Mouse (Mus musculus) brain, embryonic 14.5 days (tissue): ENCODE measurements around the gene Kdm2a. TPM values are rescaled to one million over a fixed set of nuclear protein-coding genes. Genes with fewer than 3 reads are reported as not detected.
A peak's percentile ranks its signal among the peaks of the same experiment; 100 is the strongest.

Experiments
- DNase-seq: peaks from one replicate; pipeline ENCODE4 v3.0.0-alpha.2; 2011; ENCODE audit warnings: low read depth
- CTCF ChIP-seq: fragments of 200-500 bp; IDR thresholded peaks from 2 replicates; pipeline ENCODE4 v1.5.1; 2012; ENCODE audit warnings: inconsistent platforms, mild to moderate bottlenecking, moderate library complexity, borderline replicate concordance; ENCODE audit not compliant: insufficient read depth, insufficient read length; ENCODE audit errors: extremely low read depth
- POLR2A ChIP-seq: fragments of 200-500 bp; IDR thresholded peaks from 2 replicates; pipeline ENCODE4 v1.6.1; 2012; ENCODE audit warnings: mild to moderate bottlenecking, inconsistent platforms, borderline replicate concordance; ENCODE audit not compliant: poor library complexity, insufficient read depth, insufficient read length, severe bottlenecking; ENCODE audit errors: extremely low read depth
- polyA plus RNA-seq: library from polyadenylated mRNA; depleted of rRNA; stranded (reverse); fragments of >200 nt; gene quantifications from 2 replicates; pipeline ENCODE4 v1.2.3, GENCODE M21; 2012

Kdm2a gene
- polyA plus RNA-seq, 1 experiment, result 88.9 TPM

DNA sequence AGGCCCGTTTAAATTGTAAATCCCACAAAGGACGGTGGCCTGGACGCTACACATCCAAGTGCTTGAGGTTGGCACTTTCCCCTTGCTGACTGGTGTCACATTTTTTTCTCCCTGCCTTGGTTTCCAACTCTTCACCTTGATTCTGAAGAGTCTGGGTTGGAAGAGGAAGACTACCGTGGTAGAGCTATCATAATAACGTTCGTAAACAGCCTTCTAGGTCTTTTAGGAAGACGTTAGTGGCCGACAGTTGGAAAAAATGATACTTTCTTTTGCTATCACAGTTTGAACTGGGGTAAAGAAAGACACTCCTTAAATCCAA lies 504 bp upstream of the Kdm2a start:
- TF ChIP-seq POLR2A (no peak), CTCF (no peak)
- no peak for DNase-seq

DNA sequence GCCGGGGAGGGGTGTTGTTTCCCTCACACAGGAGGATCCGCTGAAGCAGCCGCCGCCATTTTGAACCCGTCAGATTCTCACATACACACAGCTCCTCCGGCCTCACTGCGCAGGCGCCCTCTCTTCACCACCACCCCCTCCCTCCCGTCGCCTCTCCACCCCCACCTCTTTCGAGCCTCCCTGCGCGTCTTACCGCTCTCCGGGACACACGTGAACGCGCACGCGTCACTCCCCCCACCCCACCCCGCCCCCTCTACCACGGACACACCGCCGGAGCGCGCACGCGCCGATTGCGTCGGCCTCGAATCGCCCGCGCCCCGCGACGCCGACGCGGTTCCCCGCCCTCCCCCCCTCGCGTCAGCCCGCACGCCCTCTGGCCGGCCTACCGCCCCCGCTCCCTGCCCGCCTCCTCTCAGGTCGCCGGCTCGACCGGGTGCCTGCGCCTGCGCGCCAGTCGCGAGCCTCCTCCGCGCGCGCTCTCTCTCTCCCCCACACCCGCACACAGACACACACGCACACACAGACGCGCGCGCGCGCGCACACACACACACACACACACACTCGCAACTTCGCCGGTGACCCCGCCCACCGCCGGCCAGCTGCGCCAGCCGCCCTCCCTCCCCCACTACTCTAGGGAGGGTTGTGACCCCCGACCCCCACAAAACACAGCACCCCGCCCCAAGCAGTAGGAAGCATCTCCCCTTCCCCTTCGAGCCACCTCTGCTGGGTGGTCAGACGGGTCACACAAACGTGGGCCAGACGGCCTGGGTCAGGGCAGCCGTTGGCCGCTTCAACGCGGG lies 887 bp downstream of the Kdm2a start:
- peak; percentile 100 for DNase-seq
- TF ChIP-seq POLR2A, result peak; percentile 66
- TF ChIP-seq CTCF, result no peak

DNA sequence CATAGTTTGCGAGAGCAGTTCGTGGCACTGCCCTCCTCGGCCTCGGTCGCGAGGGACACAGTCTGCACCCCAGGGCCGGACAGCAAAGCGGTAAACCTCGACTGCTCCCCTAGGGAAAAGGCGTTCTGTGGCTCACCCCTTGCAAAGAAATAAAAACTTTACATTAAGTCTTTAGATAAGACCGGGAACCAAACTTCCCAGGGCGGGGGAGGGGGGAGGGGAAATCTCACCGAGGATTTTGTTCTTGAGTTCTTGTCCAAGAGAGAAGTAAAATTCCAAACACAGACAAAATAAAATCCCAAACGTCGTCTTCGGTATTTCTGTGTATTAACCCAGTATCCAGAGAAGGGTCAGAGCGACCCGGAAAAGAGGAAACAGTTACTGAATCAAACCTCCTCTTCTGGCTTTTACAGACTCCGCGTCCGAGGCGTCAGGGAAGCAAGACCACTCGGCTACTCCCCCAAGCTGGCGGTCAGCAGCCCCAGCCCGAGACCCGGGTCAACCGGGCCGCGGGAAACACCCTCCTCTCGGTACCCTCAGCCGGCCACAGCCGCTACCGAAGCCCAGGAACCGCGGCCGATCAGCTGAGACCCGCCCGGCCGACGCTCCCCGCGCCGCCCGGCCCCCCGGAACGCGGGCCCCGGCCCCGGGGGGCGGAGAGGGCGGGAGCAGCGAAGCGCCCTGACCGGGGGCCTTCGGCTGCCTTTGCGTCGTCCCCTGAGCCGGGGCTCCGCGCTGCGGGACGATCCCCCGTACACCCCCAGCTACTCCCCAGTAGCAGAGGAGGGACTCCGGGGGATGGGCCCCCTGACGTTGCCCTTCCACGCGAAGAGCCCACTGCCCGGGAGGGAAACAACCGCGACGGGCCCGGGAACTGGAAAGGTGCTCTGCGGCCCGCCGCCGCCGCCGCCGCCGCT lies 1.7 kb downstream of the Kdm2a start:
- no peak for TF ChIP-seq CTCF
- no peak for TF ChIP-seq POLR2A
- peak; percentile 34 for DNase-seq

DNA sequence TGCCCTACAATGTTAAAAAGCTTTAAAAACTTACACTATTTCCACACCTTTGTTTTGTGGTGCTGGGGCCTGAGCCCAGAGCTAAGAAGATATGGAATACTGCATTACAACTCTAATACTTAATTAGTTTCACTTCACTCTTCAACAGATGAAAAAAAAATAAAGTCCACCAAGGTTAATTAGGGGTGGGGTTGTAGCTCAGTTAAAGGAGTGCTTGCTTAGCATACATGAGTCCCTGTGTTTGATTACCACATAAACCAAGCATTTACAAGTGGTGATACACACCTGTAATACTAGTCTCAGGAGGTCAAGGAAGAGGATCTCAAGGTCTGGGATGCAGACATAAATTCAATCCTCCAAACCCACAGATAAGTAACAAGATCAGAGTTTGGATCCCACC lies 10.8 kb downstream of the Kdm2a start:
- DNase-seq, result no peak
- TF ChIP-seq POLR2A (no peak), CTCF (no peak)

DNA sequence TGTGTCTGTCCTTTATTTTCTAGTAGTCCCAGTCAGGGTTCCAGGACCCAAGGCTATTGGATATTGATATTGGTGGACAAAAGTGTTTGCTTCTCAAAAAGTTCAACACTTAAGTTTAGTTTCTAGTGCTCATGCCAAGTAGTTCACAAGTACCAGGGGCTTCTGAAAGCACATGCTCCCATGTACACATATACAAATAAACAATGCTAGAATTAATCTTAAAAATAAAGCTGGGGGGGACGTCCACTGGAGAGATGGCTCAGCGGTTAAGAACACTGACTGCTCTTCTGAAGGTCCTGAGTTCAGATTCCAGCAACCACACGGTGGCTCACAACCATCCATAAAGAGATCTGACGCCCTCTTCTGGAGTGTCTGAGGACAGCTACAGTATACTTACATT lies 13.1 kb downstream of the Kdm2a start:
- TF ChIP-seq CTCF, result no peak
- TF ChIP-seq POLR2A, result no peak
- DNase-seq, result no peak

DNA sequence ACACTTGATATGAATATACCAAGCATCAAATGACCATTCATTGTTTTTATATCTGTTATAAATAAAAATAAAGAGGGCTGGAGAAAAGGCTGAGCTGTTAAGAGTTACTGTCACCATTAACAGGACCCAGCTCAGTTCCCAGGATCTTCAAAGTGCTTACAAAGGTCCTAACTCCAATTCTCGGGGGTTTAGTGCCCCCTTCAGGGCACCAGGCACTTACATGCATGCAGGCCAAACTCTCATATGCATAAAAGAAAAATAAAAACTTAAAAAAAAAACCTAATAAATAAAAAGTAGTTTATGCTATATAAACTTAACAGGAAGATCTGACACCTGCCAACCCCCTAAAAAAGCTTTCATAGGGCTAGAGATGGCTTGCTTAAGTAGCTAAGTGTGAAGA lies 13.8 kb downstream of the Kdm2a start:
- no peak for TF ChIP-seq POLR2A
- TF ChIP-seq CTCF, result peak; percentile 29; the same call in 1 of the 2 replicates
- peak; percentile 14 for DNase-seq

DNA sequence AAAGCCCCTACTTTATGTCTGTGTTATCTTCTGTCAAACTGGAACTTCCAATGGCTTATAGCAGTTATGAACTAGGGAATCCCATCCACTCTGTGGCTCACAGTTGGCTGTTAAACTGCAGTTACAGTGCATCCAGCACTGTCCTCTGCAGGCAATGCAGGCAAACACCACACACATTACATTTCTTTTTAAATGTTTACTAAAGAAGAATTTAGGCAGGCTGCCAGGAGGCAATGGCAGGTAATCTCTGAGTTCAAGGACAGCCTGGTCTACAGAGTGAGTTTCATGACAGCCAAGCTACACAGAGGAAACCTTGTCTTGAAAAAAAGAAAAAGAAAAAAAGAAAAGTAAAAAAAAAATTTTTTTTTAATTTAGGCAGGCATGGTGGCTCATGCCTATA lies 14.8 kb downstream of the Kdm2a start:
- DNase-seq, result no peak
- no peak for TF ChIP-seq CTCF
- no peak for TF ChIP-seq POLR2A

DNA sequence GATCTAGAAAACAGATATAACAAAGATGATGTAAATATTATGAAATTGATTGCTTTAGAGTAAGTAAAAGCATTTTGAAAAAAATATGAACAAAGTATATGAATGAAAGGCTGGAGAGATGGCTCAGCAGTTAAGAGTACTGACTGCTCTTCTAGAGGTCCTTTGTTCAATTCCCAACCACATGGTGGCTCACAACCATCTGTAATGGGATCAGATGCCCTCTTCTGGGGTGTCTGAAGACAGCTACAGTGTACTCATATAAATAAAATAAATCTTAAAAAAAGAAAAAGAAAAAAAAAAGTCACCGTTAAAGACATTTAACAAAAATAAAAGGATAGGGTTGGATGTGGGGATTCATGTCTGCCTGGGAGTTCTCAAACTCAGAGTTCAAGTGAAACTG lies 15.8 kb downstream of the Kdm2a start:
- DNase-seq, result peak; percentile 12

DNA sequence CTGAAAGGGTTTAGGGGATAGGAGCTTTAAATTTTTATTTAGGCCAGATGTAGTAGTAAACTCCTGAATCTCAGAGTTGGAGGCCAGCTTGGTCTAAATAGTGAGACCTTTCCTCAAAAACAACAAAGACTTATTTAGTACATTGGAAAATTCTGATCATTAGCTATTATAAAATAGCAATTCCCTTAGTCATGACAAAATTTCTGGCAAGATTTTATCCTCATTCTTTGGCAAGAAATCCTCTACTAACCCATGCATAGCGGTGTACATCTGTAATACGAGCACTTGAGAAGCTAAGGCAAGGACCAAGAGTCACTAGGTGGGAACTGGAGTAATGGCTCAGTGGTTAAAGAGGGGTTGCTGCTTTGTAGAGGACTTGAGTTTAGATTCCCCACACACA lies 27.4 kb downstream of the Kdm2a start:
- no peak for DNase-seq
- TF ChIP-seq CTCF (no peak), POLR2A (no peak)

DNA sequence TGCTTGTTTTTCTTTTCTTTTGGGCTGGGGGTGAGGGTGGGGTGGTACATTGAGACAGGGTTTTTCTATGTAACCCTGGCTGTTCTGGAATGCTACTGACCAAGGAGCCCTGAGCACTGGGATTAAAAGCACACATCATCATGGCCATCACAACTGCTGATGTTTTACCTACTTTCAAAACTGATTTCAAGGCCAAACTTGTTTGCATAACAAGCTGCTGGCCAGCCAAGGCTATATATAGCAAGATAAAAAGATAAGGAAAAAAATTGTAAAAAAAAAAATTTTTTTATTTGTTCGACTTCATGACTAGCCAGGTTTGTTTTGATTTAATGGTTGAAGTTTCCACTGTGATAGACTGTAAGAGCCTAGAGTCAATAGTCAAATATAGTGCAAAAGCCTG lies 27.8 kb downstream of the Kdm2a start:
- DNase-seq, result no peak
- TF ChIP-seq POLR2A, result no peak
- no peak for TF ChIP-seq CTCF

DNA sequence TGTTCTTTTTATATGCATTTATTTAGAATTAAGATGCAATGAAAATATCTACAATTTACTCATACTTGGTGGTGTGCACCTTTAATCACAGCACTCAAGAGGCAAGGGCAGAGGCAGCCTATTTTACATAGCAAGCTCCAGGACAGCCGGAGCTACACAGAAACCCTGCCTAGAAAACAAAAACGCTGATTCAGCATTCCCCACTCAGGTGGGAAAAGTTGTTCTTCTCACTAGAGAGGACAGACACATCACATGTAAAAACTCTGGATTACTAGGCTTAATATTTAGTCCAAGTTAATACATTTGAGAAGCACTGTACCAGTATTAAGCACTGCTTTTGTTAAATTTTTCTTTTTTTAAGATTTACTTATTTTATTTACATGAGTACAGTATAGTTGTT lies 48.6 kb downstream of the Kdm2a start:
- DNase-seq, result no peak
- TF ChIP-seq CTCF (no peak), POLR2A (no peak)

DNA sequence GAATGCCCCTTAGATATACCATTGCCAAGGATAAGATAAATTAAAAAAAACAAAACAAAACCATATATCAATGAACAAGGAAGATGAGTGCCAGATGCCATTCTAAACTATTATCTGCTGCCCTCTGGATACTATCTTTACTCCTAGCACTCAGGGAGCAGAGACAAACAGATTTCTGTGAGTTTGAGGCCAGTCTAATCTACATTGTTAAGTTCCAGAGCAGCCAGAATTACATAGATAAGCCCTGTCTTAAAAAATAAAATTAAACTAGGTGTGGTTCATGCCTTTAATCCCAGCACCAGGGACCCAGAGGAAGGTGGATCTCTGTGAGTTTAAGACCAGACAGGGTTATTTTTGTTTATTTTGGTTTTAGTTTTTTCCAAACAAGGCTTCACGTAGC lies 51.6 kb downstream of the Kdm2a start:
- no peak for DNase-seq
- TF ChIP-seq CTCF (no peak), POLR2A (no peak)

DNA sequence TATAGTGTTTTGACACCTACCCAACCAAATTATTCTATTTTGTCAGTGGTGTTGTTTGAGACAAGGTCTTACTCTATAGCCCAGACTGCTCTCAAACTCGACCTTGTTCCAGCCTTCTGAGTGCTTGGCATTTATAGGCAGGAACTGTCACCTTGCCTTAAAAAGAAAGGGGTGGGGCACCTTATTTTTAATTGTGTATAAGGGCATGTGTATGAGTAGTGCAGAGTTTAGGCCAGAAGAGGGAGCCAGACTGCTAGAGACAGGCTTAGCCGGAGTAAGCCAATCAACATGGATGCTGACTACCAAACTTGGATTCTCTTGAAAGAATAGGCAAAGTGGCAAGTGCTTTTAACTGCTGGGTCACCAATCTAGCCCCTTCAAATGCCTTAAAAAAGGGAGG lies 59.9 kb downstream of the Kdm2a start:
- TF ChIP-seq CTCF (peak; percentile 64; the same call in 1 of the 2 replicates), POLR2A (no peak)

More for the DNA sequence above, 59.9 kb downstream of the Kdm2a start:
- DNase-seq, result peak; percentile 77
